Mouse (Mus musculus): ENCODE measurements around the gene Cox15. TPM values are rescaled to one million over a fixed set of nuclear protein-coding genes. Genes with fewer than 3 reads are reported as not detected.

Cox15 gene
- polyA plus RNA-seq, 1 experiment from 2014 or later, result 6.4 TPM

GRCm38 (mm10) chr19:43776561-43776960 is 23.8 kb upstream of the Cox15 start:
- no peak overlapping the region for H3K27ac ChIP-seq
- no peaks in the 10 kb centered on the region for H3K27me3 ChIP-seq (ENCODE audit: insufficient read depth, low read length)
- no peaks in the 10 kb centered on the region for H3K36me3 ChIP-seq (ENCODE audit: insufficient read depth, low read length)
- H3K9me3 ChIP-seq (replicated peaks; ENCODE audit: low read length), result no peaks in the 10 kb centered on the region
- WGBS, result 76% methylated on average over 4 of the region's 4 CpGs
- ATAC-seq (replicated peaks; ENCODE audit: low FRiP score, low read depth) (no peak), DNase-seq (ENCODE audit: low spot score) (no peak)
- no peak overlapping the region for H3K4me3 ChIP-seq (replicated peaks; ENCODE audit: low read depth, low read length)
- no peak for TF ChIP-seq CTCF (IDR thresholded peaks at IDR 0.05; ENCODE audit: low read depth)
- no peak overlapping the region for H3K4me2 ChIP-seq (ENCODE audit: low read length)
- H3K4me1 ChIP-seq (replicated peaks; ENCODE audit: insufficient read depth, low read length), result no peaks in the 10 kb centered on the region
- H3K9ac ChIP-seq (ENCODE audit: low read depth, low read length), result no peak overlapping the region

GRCm38 (mm10) chr19:43775433-43775832 is 22.6 kb upstream of the Cox15 start:
- H3K4me3 ChIP-seq (replicated peaks; ENCODE audit: low read depth, low read length), result no peak overlapping the region
- H3K9me3 ChIP-seq (replicated peaks; ENCODE audit: low read length), result no peaks in the 10 kb centered on the region
- ATAC-seq (replicated peaks; ENCODE audit: low FRiP score, low read depth) (no peak), DNase-seq (ENCODE audit: low spot score) (no peak)
- no peak overlapping the region for H3K27ac ChIP-seq
- H3K9ac ChIP-seq (ENCODE audit: low read depth, low read length), result no peak overlapping the region
- TF ChIP-seq CTCF (IDR thresholded peaks at IDR 0.05; ENCODE audit: low read depth), result no peak
- no peaks in the 10 kb centered on the region for H3K27me3 ChIP-seq (ENCODE audit: insufficient read depth, low read length)
- no peaks in the 10 kb centered on the region for H3K4me1 ChIP-seq (replicated peaks; ENCODE audit: insufficient read depth, low read length)
- H3K36me3 ChIP-seq (ENCODE audit: insufficient read depth, low read length), result no peaks in the 10 kb centered on the region
- WGBS, result 69% methylated on average over 10 of the region's 10 CpGs
- H3K4me2 ChIP-seq (ENCODE audit: low read length), result no peak overlapping the region

GRCm38 (mm10) chr19:43772311-43772710 is 19.5 kb upstream of the Cox15 start:
- H3K27ac ChIP-seq, result no peak overlapping the region
- no peak for DNase-seq (ENCODE audit: low spot score)
- no peak overlapping the region for H3K4me3 ChIP-seq (replicated peaks; ENCODE audit: low read depth, low read length)
- H3K9me3 ChIP-seq (replicated peaks; ENCODE audit: low read length), result no peaks in the 10 kb centered on the region
- H3K9ac ChIP-seq (ENCODE audit: low read depth, low read length), result no peak overlapping the region
- ATAC-seq (replicated peaks; ENCODE audit: low FRiP score, low read depth), result no peak
- no peaks in the 10 kb centered on the region for H3K4me1 ChIP-seq (replicated peaks; ENCODE audit: insufficient read depth, low read length)
- H3K27me3 ChIP-seq (ENCODE audit: insufficient read depth, low read length), result no peaks in the 10 kb centered on the region
- no peaks in the 10 kb centered on the region for H3K36me3 ChIP-seq (ENCODE audit: insufficient read depth, low read length)
- 66% methylated on average over 6 of the region's 6 CpGs for WGBS
- no peak overlapping the region for H3K4me2 ChIP-seq (ENCODE audit: low read length)
- no peak for TF ChIP-seq CTCF (IDR thresholded peaks at IDR 0.05; ENCODE audit: low read depth)

- ATAC-seq (replicated peaks; ENCODE audit: low FRiP score, low read depth) (no peak), DNase-seq (ENCODE audit: low spot score) (no peak)
- 90% methylated on average over 5 of the region's 5 CpGs for WGBS
- H3K27me3 ChIP-seq (ENCODE audit: insufficient read depth, low read length), result no peaks in the 10 kb centered on the region
- no peak overlapping the region for H3K4me3 ChIP-seq (replicated peaks; ENCODE audit: low read depth, low read length)
- no peak overlapping the region for H3K4me2 ChIP-seq (ENCODE audit: low read length)
- no peak overlapping the region for H3K9ac ChIP-seq (ENCODE audit: low read depth, low read length)
- H3K9me3 ChIP-seq (replicated peaks; ENCODE audit: low read length), result no peaks in the 10 kb centered on the region
- H3K4me1 ChIP-seq (replicated peaks; ENCODE audit: insufficient read depth, low read length), result no peaks in the 10 kb centered on the region
- TF ChIP-seq CTCF (IDR thresholded peaks at IDR 0.05; ENCODE audit: low read depth), result no peak
- no peak overlapping the region for H3K27ac ChIP-seq
- no peaks in the 10 kb centered on the region for H3K36me3 ChIP-seq (ENCODE audit: insufficient read depth, low read length)
Observed at GRCm38 (mm10) chr19:43771499-43771969, 18.7 kb upstream of the Cox15 start.

- no peaks in the 10 kb centered on the region for H3K36me3 ChIP-seq (ENCODE audit: insufficient read depth, low read length)
- no peaks in the 10 kb centered on the region for H3K9me3 ChIP-seq (replicated peaks; ENCODE audit: low read length)
- no peak for ATAC-seq (replicated peaks; ENCODE audit: low FRiP score, low read depth)
- WGBS, result 82% methylated on average over 4 of the region's 4 CpGs
- no peak overlapping the region for H3K4me2 ChIP-seq (ENCODE audit: low read length)
- H3K27ac ChIP-seq, result no peak overlapping the region
- no peak overlapping the region for H3K9ac ChIP-seq (ENCODE audit: low read depth, low read length)
- no peaks in the 10 kb centered on the region for H3K27me3 ChIP-seq (ENCODE audit: insufficient read depth, low read length)
- no peak for DNase-seq (ENCODE audit: low spot score)
- TF ChIP-seq CTCF (IDR thresholded peaks at IDR 0.05; ENCODE audit: low read depth), result no peak
- no peaks in the 10 kb centered on the region for H3K4me1 ChIP-seq (replicated peaks; ENCODE audit: insufficient read depth, low read length)
- no peak overlapping the region for H3K4me3 ChIP-seq (replicated peaks; ENCODE audit: low read depth, low read length)
Observed at GRCm38 (mm10) chr19:43770584-43770983, 17.8 kb upstream of the Cox15 start.

GRCm38 (mm10) chr19:43769366-43769960 is 16.7 kb upstream of the Cox15 start:
- TF ChIP-seq CTCF (IDR thresholded peaks at IDR 0.05; ENCODE audit: low read depth), result no peak
- Histone ChIP-seq H3K36me3 (ENCODE audit: insufficient read depth, low read length) (no peaks in the 10 kb centered on the region), H3K4me1 (replicated peaks; ENCODE audit: insufficient read depth, low read length) (no peaks in the 10 kb centered on the region), H3K9me3 (replicated peaks; ENCODE audit: low read length) (no peaks in the 10 kb centered on the region), H3K27me3 (ENCODE audit: insufficient read depth, low read length) (no peaks in the 10 kb centered on the region), H3K4me2 (ENCODE audit: low read length) (no peak overlapping the region), H3K4me3 (replicated peaks; ENCODE audit: low read depth, low read length) (no peak overlapping the region), H3K27ac (0 out of 2 replicates have a peak overlapping the region, but pooled peaks have one; percentile 4), H3K9ac (ENCODE audit: low read depth, low read length) (no peak overlapping the region)
- 68% methylated on average over 5 of the region's 5 CpGs for WGBS
- ATAC-seq (replicated peaks; ENCODE audit: low FRiP score, low read depth) (no peak), DNase-seq (ENCODE audit: low spot score) (no peak)

Data from kidney, postnatal 0 days (tissue).